Mouse (Mus musculus) brain, adult 2 months (tissue): Measurements from ENCODE around the gene Mbd3.
A peak's percentile ranks its signal among the peaks of the same experiment; 100 is the strongest.

Experiments
- DNase-seq: peaks from one replicate; pipeline ENCODE4 v3.0.0; 2011; ENCODE audit warnings: low read depth, low spot score

Gene Mbd3

DNA sequence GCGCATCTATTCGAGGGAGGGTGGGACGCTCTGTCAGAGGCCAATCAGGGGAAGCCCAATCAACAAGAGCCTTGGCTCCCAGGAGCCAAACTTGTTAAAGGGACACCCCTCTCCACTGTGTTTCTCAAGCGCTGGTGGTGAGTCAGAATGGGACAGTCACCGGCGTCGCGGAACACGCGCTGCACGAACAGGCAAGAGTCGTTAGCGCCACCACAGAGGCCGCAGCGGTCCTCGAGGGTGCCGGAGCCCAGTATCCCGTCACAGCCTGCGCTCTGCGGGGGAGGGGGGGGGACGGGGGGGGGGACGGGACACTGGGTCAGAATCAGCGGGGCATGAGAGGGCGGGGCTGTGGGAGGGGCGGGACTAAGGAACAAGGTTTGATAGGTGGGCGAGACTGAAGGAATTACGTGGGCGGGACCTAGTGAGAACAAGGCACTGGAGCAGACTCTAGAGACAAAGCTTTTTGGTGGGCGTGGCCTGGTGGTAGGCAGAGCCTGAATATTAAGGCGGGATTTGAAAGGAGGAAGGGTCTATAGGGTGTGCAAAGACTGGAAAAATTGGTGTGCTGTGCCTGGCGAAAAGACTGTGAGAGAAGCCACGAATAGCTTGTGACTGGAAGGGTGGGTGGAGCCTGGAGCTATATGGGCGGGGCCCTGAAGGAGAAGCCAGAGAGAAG is 56.5 kb downstream of the Mbd3 start:
- DNase-seq = peak; percentile 79
